Mouse (Mus musculus) CH12.LX (cell line): ENCODE data around the gene Stag1. TPM values are rescaled to one million over a fixed set of nuclear protein-coding genes. Genes with fewer than 3 reads are reported as not detected.

Experiments used
- DNase-seq: peaks from one replicate; pipeline ENCODE4 v3.0.0-alpha.2; 2013; ENCODE audit errors: extremely low read depth
- H3K27ac ChIP-seq: 2 replicates; pipeline ENCODE4 v1.5.1; 2012; ENCODE audit warnings: low read depth, mild to moderate bottlenecking, control low read depth, moderate library complexity; ENCODE audit not compliant: insufficient read depth
- H3K27me3 ChIP-seq: replicated peaks from 2 replicates; pipeline ENCODE3; 2012; ENCODE audit warnings: inconsistent platforms
- H3K36me3 ChIP-seq, 2 experiments: replicated peaks in 1 of 2; 2 replicates each; pipeline versions ENCODE3 to v1.6.1; 2012; ENCODE audit warnings: inconsistent platforms in 1 of 2, low read length in 1 of 2, mild to moderate bottlenecking in 1 of 2, mixed read lengths in 1 of 2, moderate library complexity in 1 of 2; ENCODE audit not compliant: control insufficient read depth in 1 of 2, insufficient read depth in 1 of 2
- H3K4me1 ChIP-seq, 2 experiments: 2 replicates each; pipeline ENCODE4 v1.6.1; 2012; ENCODE audit warnings: inconsistent platforms in 1 of 2, moderate library complexity in 1 of 2; ENCODE audit not compliant: insufficient read depth in 2 of 2, control insufficient read depth in 1 of 2
- H3K4me2 ChIP-seq: 2 replicates; pipeline ENCODE4 v1.6.1; 2012; ENCODE audit warnings: low read depth, mild to moderate bottlenecking, control low read depth; ENCODE audit not compliant: poor library complexity, insufficient read depth, severe bottlenecking
- H3K4me3 ChIP-seq, 3 experiments: fragments of 150-350 bp in 1 of 3; sonication (generic) in 1 of 3; replicated peaks in 1 of 3; 2 replicates each; pipeline versions ENCODE3 to v1.5.1; 2011 to 2012; ENCODE audit warnings: low read depth in 2 of 3, low read length in 2 of 3, mild to moderate bottlenecking in 2 of 3, moderate library complexity in 2 of 3, control low read depth in 1 of 3, improper control_type of control experiment in 1 of 3, inconsistent platforms in 1 of 3, mixed read lengths in 1 of 3; ENCODE audit not compliant: poor library complexity in 1 of 3
- H3K79me2 ChIP-seq: replicated peaks from 2 replicates; pipeline ENCODE4 v1.6.1; 2012; ENCODE audit warnings: mild to moderate bottlenecking, moderate library complexity; ENCODE audit not compliant: control insufficient read depth, poor library complexity, insufficient read depth, severe bottlenecking; ENCODE audit errors: extremely low read depth
- H3K9ac ChIP-seq: 2 replicates; pipeline ENCODE4 v1.6.1; 2012; ENCODE audit warnings: low read depth, mild to moderate bottlenecking, control low read depth, moderate library complexity; ENCODE audit not compliant: insufficient read depth
- H3K9me3 ChIP-seq: replicated peaks from 2 replicates; pipeline ENCODE3; 2012; ENCODE audit warnings: low read length, inconsistent platforms, mixed read lengths
- BHLHE40 ChIP-seq: IDR thresholded peaks from 2 replicates; pipeline ENCODE4 v1.6.1; 2011; ENCODE audit warnings: mild to moderate bottlenecking, low read depth, low read length, improper control_type of control experiment
- E2F4 ChIP-seq: IDR thresholded peaks from 2 replicates; pipeline ENCODE4 v1.6.1; 2011; ENCODE audit warnings: low read depth, low read length, improper control_type of control experiment; ENCODE audit not compliant: insufficient replicate concordance
- EP300 ChIP-seq: IDR thresholded peaks from 2 replicates; pipeline ENCODE4 v1.6.1; 2011; ENCODE audit warnings: low read length, improper control_type of control experiment
- HCFC1 ChIP-seq: IDR thresholded peaks from 2 replicates; pipeline ENCODE4 v1.6.1; 2012; ENCODE audit warnings: low read depth, mild to moderate bottlenecking, inconsistent platforms, low read length, improper control_type of control experiment
- IRF4 ChIP-seq: IDR thresholded peaks from 2 replicates; pipeline ENCODE4 v1.6.1; 2014; ENCODE audit warnings: low read depth, mild to moderate bottlenecking, inconsistent platforms, low read length, improper control_type of control experiment
- JUN ChIP-seq: IDR thresholded peaks from 2 replicates; pipeline ENCODE4 v1.6.1; 2011; ENCODE audit warnings: low read depth, mild to moderate bottlenecking, low read length, improper control_type of control experiment, moderate library complexity; ENCODE audit not compliant: insufficient read depth
- JUND ChIP-seq: conservative IDR thresholded peaks from 2 replicates; pipeline ENCODE4 v1.6.1; 2011; ENCODE audit warnings: low read depth, low read length, improper control_type of control experiment
- MAFK ChIP-seq: IDR thresholded peaks from 2 replicates; pipeline ENCODE4 v1.6.1; 2011; ENCODE audit warnings: low read length, improper control_type of control experiment; ENCODE audit not compliant: insufficient replicate concordance
- MAX ChIP-seq: IDR thresholded peaks from 2 replicates; pipeline ENCODE4 v1.6.1; 2011; ENCODE audit warnings: low read length, improper control_type of control experiment
- MAZ ChIP-seq: IDR thresholded peaks from 2 replicates; pipeline ENCODE4 v1.6.1; 2012; ENCODE audit warnings: low read depth, mild to moderate bottlenecking, inconsistent platforms, low read length, improper control_type of control experiment, moderate library complexity
- MEF2A ChIP-seq: IDR thresholded peaks from 2 replicates; pipeline ENCODE4 v1.6.1; 2014; ENCODE audit warnings: low read depth, mild to moderate bottlenecking, inconsistent platforms, low read length, improper control_type of control experiment, borderline replicate concordance
- MYC ChIP-seq: IDR thresholded peaks from 2 replicates; pipeline ENCODE4 v1.6.1; 2011; ENCODE audit warnings: low read depth, mild to moderate bottlenecking, improper control_type of control experiment, low read length
- POLR2AphosphoS2 ChIP-seq: IDR thresholded peaks from 2 replicates; pipeline ENCODE4 v1.6.1; 2011; ENCODE audit warnings: low read depth, low read length, improper control_type of control experiment
- SMC3 ChIP-seq: IDR thresholded peaks from 2 replicates; pipeline ENCODE4 v1.6.1; 2011; ENCODE audit warnings: low read depth, low read length, improper control_type of control experiment
- TBP ChIP-seq: conservative IDR thresholded peaks from 2 replicates; pipeline ENCODE4 v1.6.1; 2011; ENCODE audit warnings: low read depth, low read length, improper control_type of control experiment
- USF1 ChIP-seq: IDR thresholded peaks from 2 replicates; pipeline ENCODE4 v1.6.1; 2014; ENCODE audit warnings: low read depth, mild to moderate bottlenecking, inconsistent platforms, low read length, improper control_type of control experiment
- USF2 ChIP-seq: conservative IDR thresholded peaks from 2 replicates; pipeline ENCODE4 v1.6.1; 2011; ENCODE audit warnings: low read depth, low read length, improper control_type of control experiment
- ZC3H11A ChIP-seq: IDR thresholded peaks from 2 replicates; pipeline ENCODE4 v1.6.1; 2012; ENCODE audit warnings: low read depth, mild to moderate bottlenecking, inconsistent platforms, low read length, improper control_type of control experiment
- ZKSCAN1 ChIP-seq: IDR thresholded peaks from 2 replicates; pipeline ENCODE4 v1.6.1; 2012; ENCODE audit warnings: low read depth, inconsistent platforms, low read length, improper control_type of control experiment, borderline replicate concordance
- ZMIZ1 ChIP-seq: IDR thresholded peaks from 2 replicates; pipeline ENCODE4 v1.6.1; 2012; ENCODE audit warnings: low read depth, mild to moderate bottlenecking, inconsistent platforms, low read length, improper control_type of control experiment
- dilution Hi-C: fragments of 300-500 bp; cut with MboI; formaldehyde crosslinking; loops from 2 replicates; pipeline ENCODE4 v1.14.3; 2020; ENCODE audit warnings: low sequenced_read_pairs; ENCODE audit not compliant: extremely low pct_unique_long_range_greater_than_20kb, extremely low pct_ligation_motif_present
- in situ Hi-C: fragments of 300-500 bp; cut with MboI; formaldehyde crosslinking; loops from 3 replicates; pipeline ENCODE4 v1.14.3; 2019; ENCODE audit warnings: low sequenced_read_pairs, low pct_ligation_motif_present, low pct_unique_long_range_greater_than_20kb, mixed read lengths
- polyA plus RNA-seq: library from polyadenylated mRNA; unstranded; fragments of >175 nt; gene quantifications from 2 replicates; pipeline ENCODE4 v1.2.1, GENCODE M21; 2012; ENCODE audit warnings: low read depth; ENCODE audit not compliant: insufficient read length
- total RNA-seq, 2 experiments: library from RNA; depleted of rRNA; stranded (reverse); fragments of 300-350 nt in 1 of 2; fragments of >200 nt in 1 of 2; gene quantifications; 2 replicates each; pipeline ENCODE4 v1.2.3; 2012 to 2014

Stag1 gene
- total and polyA plus RNA-seq, 3 experiments, result 24.5 to 45.9 (median 33.7) TPM

DNA sequence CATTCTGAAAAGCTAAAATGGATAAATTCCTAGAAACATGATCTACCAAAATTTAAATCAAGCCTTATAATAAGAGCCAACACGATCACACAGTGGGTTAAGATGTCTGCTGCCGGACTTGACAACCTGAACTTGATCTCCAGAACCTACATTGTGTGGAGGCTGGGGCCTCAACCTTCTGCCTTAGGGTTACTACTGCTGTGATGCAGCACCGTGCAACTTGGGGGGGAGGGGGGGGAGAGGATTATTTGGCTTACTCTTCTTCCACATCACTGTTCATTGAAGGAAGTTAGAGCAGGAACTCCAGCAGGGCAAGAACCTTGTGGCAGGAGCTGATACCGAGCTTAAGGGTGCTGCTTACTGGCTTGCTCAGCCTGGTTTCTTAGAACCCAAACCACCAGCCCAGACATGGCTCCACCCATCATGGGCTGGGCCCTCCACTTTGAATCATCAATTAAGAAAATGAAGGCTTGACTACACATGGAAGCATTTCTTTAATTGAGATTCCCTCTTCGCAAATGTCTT lies 365.4 kb downstream of the Stag1 start:
- H3K4me1 ChIP-seq, result no peaks in the 10 kb centered on the region
- H3K27me3 ChIP-seq, result no peaks in the 10 kb centered on the region
- in situ Hi-C loops (no loop called here), dilution Hi-C loops (no loop called here)
- H3K36me3 ChIP-seq, result peaks cover 0 to 10% of the 10 kb centered on the region in 2 experiments
- no peak overlapping the region for H3K4me2 ChIP-seq
- no peaks in the 10 kb centered on the region for H3K79me2 ChIP-seq
- TF ChIP-seq USF1 (no peak), IRF4 (no peak), MAFK (no peak), MAZ (no peak), MYC (no peak), JUND (no peak), TBP (no peak)
- no peak overlapping the region for H3K27ac ChIP-seq
- no peaks in the 10 kb centered on the region for H3K9me3 ChIP-seq
- DNase-seq, result no peak
- no peak overlapping the region for H3K4me3 ChIP-seq
- H3K9ac ChIP-seq, result no peak overlapping the region

- TF ChIP-seq ZC3H11A (no peak), JUN (no peak), E2F4 (no peak), SMC3 (no peak), USF2 (no peak), ZKSCAN1 (no peak), EP300 (no peak), BHLHE40 (no peak), MEF2A (no peak), ZMIZ1 (no peak), POLR2AphosphoS2 (no peak), HCFC1 (no peak), MAX (no peak)
- Histone ChIP-seq H3K36me3 (peaks cover 0 to 8% of the 10 kb centered on the region in 2 experiments), H3K9me3 (no peaks in the 10 kb centered on the region), H3K27ac (no peak overlapping the region), H3K27me3 (no peaks in the 10 kb centered on the region), H3K9ac (no peak overlapping the region), H3K4me3 (no peak overlapping the region), H3K4me2 (no peak overlapping the region), H3K4me1 (no peaks in the 10 kb centered on the region), H3K79me2 (no peaks in the 10 kb centered on the region)
- in situ Hi-C loops (no loop called here), dilution Hi-C loops (no loop called here)
- no peak for DNase-seq
Measured at GRCm38 (mm10) chr9:100963428-100963912, 365.9 kb downstream of the Stag1 start.
